Mouse (Mus musculus) megakaryocyte progenitor cell, adult 5-6 weeks (primary cell): ENCODE results near the gene Exosc5. TPM values are rescaled to one million over a fixed set of nuclear protein-coding genes. Genes with fewer than 3 reads are reported as not detected.
A peak's percentile ranks its signal among the peaks of the same experiment; 100 is the strongest.

ENCODE experiments used
- ATAC-seq: replicated peaks from 2 replicates; pipeline ENCODE4 v1.8.0; 2016; ENCODE audit warnings: mild to moderate bottlenecking, moderate TSS enrichment, inconsistent platforms; ENCODE audit not compliant: poor library complexity
- total RNA-seq, 2 experiments: library from RNA; stranded (forward) in 1 of 2; stranded (reverse) in 1 of 2; fragments of 157-497, 149-512 nt in 1 of 2; fragments of 200-1000 nt in 1 of 2; gene quantifications; 2 replicates each; pipeline versions ENCODE4 v1.2.3 to v1.2.4; 2015 to 2017

Exosc5 gene
- total RNA-seq (2015) (80.7 and 84.9 TPM in 2 replicates), total RNA-seq (2017) (55.6 and 71.8 TPM in 2 replicates)

GRCm38 (mm10) chr7:25658657-25659472, at the start of gene Exosc5, which contains the start of gene Bckdha:
Exosc5 (plus strand) TSS chr7:25659164.
Bckdha (minus strand) TSS chr7:25658981.
- ATAC-seq = peak; percentile 94

GRCm38 (mm10) chr7:25610056-25610455, 48.9 kb upstream of the Exosc5 start:
- peak; percentile 53; the same call in 1 of the 2 replicates for ATAC-seq

- ATAC-seq = no peak
Measured at GRCm38 (mm10) chr7:25611501-25611900, 47.5 kb upstream of the Exosc5 start.

GRCm38 (mm10) chr7:25614086-25614485, 44.9 kb upstream of the Exosc5 start:
- no peak for ATAC-seq

- no peak for ATAC-seq
Measured at GRCm38 (mm10) chr7:25614831-25615705, 43.9 kb upstream of the Exosc5 start.

GRCm38 (mm10) chr7:25615706-25616011, 43.3 kb upstream of the Exosc5 start, which contains the start of gene Erich4:
Erich4 (minus strand) TSS chr7:25615892.
- ATAC-seq = no peak

GRCm38 (mm10) chr7:25617376-25618160, 41.4 kb upstream of the Exosc5 start:
- no peak for ATAC-seq

GRCm38 (mm10) chr7:25618865-25619721, 39.9 kb upstream of the Exosc5 start, which contains the start of gene Dmac2:
Dmac2 (plus strand) TSS chr7:25619414.
- ATAC-seq = peak; percentile 97

GRCm38 (mm10) chr7:25619722-25619991, 39.3 kb upstream of the Exosc5 start:
- no peak for ATAC-seq

- no peak for ATAC-seq
Measured at GRCm38 (mm10) chr7:25620101-25620500, 38.9 kb upstream of the Exosc5 start.

GRCm38 (mm10) chr7:25620751-25621150, 38.2 kb upstream of the Exosc5 start:
- no peak for ATAC-seq

- ATAC-seq = no peak
Measured at GRCm38 (mm10) chr7:25623857-25624370, 35.0 kb upstream of the Exosc5 start.

- ATAC-seq = no peak
Measured at GRCm38 (mm10) chr7:25624851-25625250, 34.1 kb upstream of the Exosc5 start.

- peak; percentile 54 for ATAC-seq
Measured at GRCm38 (mm10) chr7:25625594-25626250, 33.2 kb upstream of the Exosc5 start.

- peak; percentile 40; the same call in 1 of the 2 replicates for ATAC-seq
Measured at GRCm38 (mm10) chr7:25626509-25627430, 32.2 kb upstream of the Exosc5 start, which contains the start of gene B3gnt8. B3gnt8 (plus strand) TSS chr7:25626654.

- peak; percentile 51 for ATAC-seq
Measured at GRCm38 (mm10) chr7:25627431-25628322, 31.3 kb upstream of the Exosc5 start.

- no peak for ATAC-seq
Measured at GRCm38 (mm10) chr7:25628323-25628620, 30.7 kb upstream of the Exosc5 start.
